In genomic region chr5:36360343-36360742, GRCm38 (mm10) we compare ENCODE assay signal across 12 mouse cellular contexts. TPM values are rescaled to one million over a fixed set of nuclear protein-coding genes. Genes with fewer than 3 reads are reported as not detected.
DNase-seq lines count a peak whose midpoint lies in the region; ATAC-seq lines count a peak whose summit lies in the region.
"Had no signal": no experiment of that assay in that cellular context is flagged by ENCODE, and none has a peak within 500 bp of the region (broad histone marks: within the 10 kb centered on the region; RNA-seq: fewer than 3 reads in every experiment).

No protein-coding gene starts in this region.

- peaks cover 86% of the 10 kb centered on the region for H3K4me1 ChIP-seq in heart, embryonic 13.5 days
- peaks cover 63% of the 10 kb centered on the region for H3K4me1 ChIP-seq in lung, embryonic 15.5 days
- 0 out of 2 replicates have a peak, but pooled peaks cover 28% of the 10 kb centered on the region for H3K4me1 ChIP-seq in hindbrain, embryonic 14.5 days (replicated peaks; ENCODE audit: control insufficient read depth, insufficient read depth, low read length)
- H3K4me1 ChIP-seq in neural tube, embryonic 15.5 days, result peaks cover 40% of the 10 kb centered on the region
- H3K4me1 ChIP-seq: liver, embryonic 15.5 days had no signal

- no peaks in the 10 kb centered on the region for H3K36me3 ChIP-seq in heart, embryonic 13.5 days
- no peaks in the 10 kb centered on the region for H3K36me3 ChIP-seq in lung, embryonic 15.5 days
- no peaks in the 10 kb centered on the region for H3K36me3 ChIP-seq in hindbrain, embryonic 14.5 days (replicated peaks; ENCODE audit: control insufficient read depth, insufficient read depth)
- H3K36me3 ChIP-seq in neural tube, embryonic 15.5 days, result no peaks in the 10 kb centered on the region
- H3K36me3 ChIP-seq: liver, embryonic 15.5 days had no signal

- 75% methylated on average over 7 of the region's 7 CpGs for WGBS in heart, embryonic 13.5 days
- 52% methylated on average over 7 of the region's 7 CpGs for WGBS in lung, embryonic 15.5 days
- WGBS in hindbrain, embryonic 14.5 days, result 81% methylated on average over 7 of the region's 7 CpGs
- 82% methylated on average over 7 of the region's 7 CpGs for WGBS in neural tube, embryonic 15.5 days

- H3K9ac ChIP-seq in heart, embryonic 13.5 days, result peak overlapping the region; percentile 44; the same call in 1 of the 2 replicates
- no peak overlapping the region for H3K9ac ChIP-seq in lung, embryonic 15.5 days
- H3K9ac ChIP-seq in hindbrain, embryonic 14.5 days, result no peak overlapping the region
- H3K9ac ChIP-seq in neural tube, embryonic 15.5 days (replicated peaks), result no peak overlapping the region
- H3K9ac ChIP-seq: liver, embryonic 15.5 days had no signal

- intact Hi-C loops in heart, postnatal 25 days (cut with DNase I), result loop anchor here (2.0 kb wide), 1 partner anchor 34 kb away; no protein-coding TSS in a partner anchor

- H3K9me3 ChIP-seq in heart, embryonic 13.5 days, result no peaks in the 10 kb centered on the region
- no peaks in the 10 kb centered on the region for H3K9me3 ChIP-seq in lung, embryonic 15.5 days
- no peaks in the 10 kb centered on the region for H3K9me3 ChIP-seq in hindbrain, embryonic 14.5 days (ENCODE audit: control insufficient read depth, low read length)
- no peaks in the 10 kb centered on the region for H3K9me3 ChIP-seq in neural tube, embryonic 15.5 days (replicated peaks)
- H3K9me3 ChIP-seq: liver, embryonic 15.5 days; megakaryocyte, embryonic 14.5 days had no signal

- no peak for ATAC-seq in heart, embryonic 13.5 days (ENCODE audit: extremely low read depth, insufficient number of reproducible peaks, low FRiP score, low TSS enrichment)
- ATAC-seq in lung, embryonic 15.5 days (ENCODE audit: borderline replicate concordance, extremely low read depth, low FRiP score, low TSS enrichment), result no peak
- ATAC-seq in hindbrain, embryonic 14.5 days (ENCODE audit: low FRiP score), result peak; percentile 21; the same call in 1 of the 2 replicates
- peak; percentile 39; the same call in 1 of the 2 replicates for ATAC-seq in neural tube, embryonic 15.5 days (ENCODE audit: low FRiP score)

- H3K4me3 ChIP-seq in heart, embryonic 13.5 days, result no peak overlapping the region
- no peak overlapping the region for H3K4me3 ChIP-seq in lung, embryonic 15.5 days
- H3K4me3 ChIP-seq in hindbrain, embryonic 14.5 days (replicated peaks; ENCODE audit: low read length), result no peak overlapping the region
- no peak overlapping the region for H3K4me3 ChIP-seq in neural tube, embryonic 15.5 days (replicated peaks)
- H3K4me3 ChIP-seq: liver, embryonic 15.5 days; megakaryocyte, embryonic 14.5 days had no signal

- H3K27ac ChIP-seq in heart, embryonic 13.5 days (replicated peaks), result peak overlapping the region; percentile 80
- peak overlapping the region; percentile 64 for H3K27ac ChIP-seq in lung, embryonic 15.5 days
- peak overlapping the region; percentile 56; the same call in 1 of the 2 replicates for H3K27ac ChIP-seq in hindbrain, embryonic 14.5 days
- 0 out of 2 replicates have a peak overlapping the region, but pooled peaks have one; percentile 56 for H3K27ac ChIP-seq in neural tube, embryonic 15.5 days (replicated peaks)
- H3K27ac ChIP-seq: liver, embryonic 15.5 days had no signal

- DNase-seq in heart, postnatal 25 days (ENCODE audit: low spot score), result no peak
- no peak for DNase-seq in lung, postnatal 25 days (ENCODE audit: low spot score)
- no peak for DNase-seq in hindbrain, embryonic 14.5 days (ENCODE audit: low spot score)
- no peak for DNase-seq in layer of hippocampus, postnatal 10 days (ENCODE audit: low spot score in 2 of 2)
- no peak for DNase-seq in adrenal gland, postnatal 14 days
- DNase-seq: cerebellum, postnatal 36 days; thymus, postnatal 14 days had no signal

- H3K27me3 ChIP-seq in heart, embryonic 13.5 days (replicated peaks), result no peaks in the 10 kb centered on the region
- no peaks in the 10 kb centered on the region for H3K27me3 ChIP-seq in lung, embryonic 15.5 days
- no peaks in the 10 kb centered on the region for H3K27me3 ChIP-seq in hindbrain, embryonic 14.5 days (ENCODE audit: control insufficient read depth, insufficient read depth, low read length)
- H3K27me3 ChIP-seq in neural tube, embryonic 15.5 days (replicated peaks), result no peaks in the 10 kb centered on the region
- H3K27me3 ChIP-seq: liver, embryonic 15.5 days had no signal

- H3K4me2 ChIP-seq in heart, embryonic 13.5 days, result no peak overlapping the region
- no peak overlapping the region for H3K4me2 ChIP-seq in lung, embryonic 15.5 days
- no peak overlapping the region for H3K4me2 ChIP-seq in hindbrain, embryonic 14.5 days (replicated peaks)
- no peak overlapping the region for H3K4me2 ChIP-seq in neural tube, embryonic 15.5 days
- H3K4me2 ChIP-seq: liver, embryonic 15.5 days had no signal

RNA-seq across cellular contexts. Expression of gene Sorcs2, which starts 37.6 kb away (rescaled TPM):
- 10.7 and 10.9 TPM in 2 replicates for polyA plus RNA-seq in heart, embryonic 13.5 days (2015; fragmentation: Nextera tagmentation; extraction: Ambion mirVana)
- total RNA-seq in heart, postnatal 25 days (2021), result 10 to 100 TPM in 1 of 2 experiments, 1 to 10 TPM in 1; 9.7 to 13.1 TPM
- polyA plus RNA-seq in lung, embryonic 15.5 days (2015; fragmentation: Nextera tagmentation; extraction: Ambion mirVana), result 19.6 and 21.2 TPM in 2 replicates
- 11.5 and 13.0 TPM in 2 replicates for polyA plus RNA-seq in hindbrain, embryonic 14.5 days (2014; fragmentation: Nextera tagmentation; extraction: Ambion mirVana)
- polyA plus RNA-seq in neural tube, embryonic 15.5 days (2015; fragmentation: Nextera tagmentation; extraction: Ambion mirVana), result 14.2 and 14.8 TPM in 2 replicates
- total RNA-seq in layer of hippocampus, postnatal 10 days (2021), result 10 to 100 TPM; 56.9 to 60.9 TPM
- 10.1 and 10.3 TPM in 2 replicates for total RNA-seq in adrenal gland, postnatal 14 days (2021)

Comparison
In these comparisons a context has a peak if more than half of its experiments do, and no peak if none do; other contexts are left out.
1. ATAC-seq: peak in hindbrain, embryonic 14.5 days (single experiment) and neural tube, embryonic 15.5 days (single experiment); none in heart, embryonic 13.5 days (single experiment) and lung, embryonic 15.5 days (single experiment).
2. Peak in every context shown above with its lines, with median percentiles within 50 percentile points of each other: H3K27ac ChIP-seq.